Mouse (Mus musculus) limb, embryonic 14.5 days (tissue): ENCODE measurements around the gene Tifab. TPM values are rescaled to one million over a fixed set of nuclear protein-coding genes. Genes with fewer than 3 reads are reported as not detected.
A peak's percentile ranks its signal among the peaks of the same experiment; 100 is the strongest.

ENCODE experiments used
- ATAC-seq: fragments of 200-750 bp; cut with Nextera tagmentation; 2 replicates; pipeline ENCODE4 v1.8.0; 2017; ENCODE audit warnings: low read depth, moderate number of reproducible peaks, moderate TSS enrichment; ENCODE audit not compliant: low FRiP score
- DNase-seq: peaks from one replicate; pipeline ENCODE4 v3.0.0-alpha.2; 2015; ENCODE audit warnings: low spot score
- H3K27ac ChIP-seq: fragments of 300-500 bp; sonication (generic); replicated peaks from 2 replicates; pipeline ENCODE4 v1.5.1; 2014; ENCODE audit warnings: low read depth, mild to moderate bottlenecking, low read length, moderate library complexity, mixed read lengths
- H3K27me3 ChIP-seq: fragments of 300-500 bp; sonication (generic); 2 replicates; pipeline ENCODE4 v1.6.1; 2014; ENCODE audit warnings: low read length, mixed read lengths; ENCODE audit not compliant: control insufficient read depth, insufficient read depth
- H3K36me3 ChIP-seq: fragments of 300-500 bp; sonication (generic); 2 replicates; pipeline ENCODE4 v1.6.1; 2014; ENCODE audit warnings: mild to moderate bottlenecking, low read length, moderate library complexity, mixed read lengths; ENCODE audit not compliant: control insufficient read depth, insufficient read depth
- H3K4me1 ChIP-seq: fragments of 300-500 bp; sonication (generic); 2 replicates; pipeline ENCODE4 v1.6.1; 2014; ENCODE audit warnings: antibody characterized with exemption, low read length, mixed read lengths; ENCODE audit not compliant: control insufficient read depth, insufficient read depth
- H3K4me2 ChIP-seq: fragments of 300-500 bp; sonication (generic); replicated peaks from 2 replicates; pipeline ENCODE4 v1.6.1; 2014; ENCODE audit warnings: low read depth, mild to moderate bottlenecking, low read length, moderate library complexity; ENCODE audit not compliant: severe bottlenecking
- H3K4me3 ChIP-seq: fragments of 300-500 bp; sonication (generic); replicated peaks from 2 replicates; pipeline ENCODE4 v1.5.1; 2014; ENCODE audit warnings: low read length
- H3K9ac ChIP-seq: fragments of 300-500 bp; sonication (generic); 2 replicates; pipeline ENCODE4 v1.6.1; 2014; ENCODE audit warnings: mild to moderate bottlenecking, low read depth, low read length, moderate library complexity; ENCODE audit not compliant: severe bottlenecking
- H3K9me3 ChIP-seq: fragments of 300-500 bp; sonication (generic); 2 replicates; pipeline ENCODE4 v1.6.1; 2016; ENCODE audit warnings: low read length; ENCODE audit not compliant: control insufficient read depth
- POLR2A ChIP-seq: fragments of 200-500 bp; IDR thresholded peaks from 2 replicates; pipeline ENCODE4 v1.8.0; 2012; ENCODE audit warnings: inconsistent platforms, mild to moderate bottlenecking, moderate library complexity, borderline replicate concordance; ENCODE audit not compliant: insufficient read depth, insufficient read length; ENCODE audit errors: extremely low read depth
- WGBS: fragments of 180-500 bp; shearing (Covaris S2); extraction: QIAGEN DNeasy Blood & Tissue Kit; methylation state at CpG from one replicate; pipeline ENCODE4 v1.1.7; 2014; 5-methylcytosine and 5-hydroxymethylcytosine counted together
- polyA plus RNA-seq, 2 experiments: library from polyadenylated mRNA; depleted of rRNA in 1 of 2; stranded (reverse) in 1 of 2; unstranded in 1 of 2; fragments of >200 nt; fragmentation: Nextera tagmentation in 1 of 2; extraction: Ambion mirVana in 1 of 2; gene quantifications; 2 replicates each; pipeline versions ENCODE4 v1.2.1 to v1.2.3; 2012 to 2014

The Tifab gene
- polyA plus RNA-seq, 2 experiments: 1.1 to 2.0 TPM

GRCm38 (mm10) chr13:56164372-56164771 lies 14.3 kb downstream of the Tifab start:
- Histone ChIP-seq H3K9me3 (no peaks in the 10 kb centered on the region), H3K27me3 (no peaks in the 10 kb centered on the region), H3K36me3 (no peaks in the 10 kb centered on the region), H3K27ac (peak overlapping the region; percentile 86), H3K9ac (no peak overlapping the region), H3K4me3 (no peak overlapping the region), H3K4me2 (peak overlapping the region; percentile 13; the same call in 1 of the 2 replicates), H3K4me1 (peaks cover 77% of the 10 kb centered on the region)
- DNase-seq (peak; percentile 4), ATAC-seq (no peak)
- 20% methylated on average over 3 of the region's 3 CpGs for WGBS
- no peak for TF ChIP-seq POLR2A

- Histone ChIP-seq H3K27ac (peak overlapping the region; percentile 86), H3K27me3 (no peaks in the 10 kb centered on the region), H3K36me3 (no peaks in the 10 kb centered on the region), H3K4me1 (peaks cover 78% of the 10 kb centered on the region), H3K4me3 (no peak overlapping the region), H3K9me3 (no peaks in the 10 kb centered on the region), H3K4me2 (peak overlapping the region; percentile 13; the same call in 1 of the 2 replicates), H3K9ac (no peak overlapping the region)
- WGBS: 24% methylated on average over 6 of the region's 6 CpGs
- ATAC-seq (peak; percentile 57), DNase-seq (peak; percentile 92)
- no peak for TF ChIP-seq POLR2A
Measured at GRCm38 (mm10) chr13:56163751-56164150, 14.9 kb downstream of the Tifab start.

- no peaks in the 10 kb centered on the region for H3K36me3 ChIP-seq
- no peak for ATAC-seq
- H3K4me1 ChIP-seq: peaks cover 73% of the 10 kb centered on the region
- no peak for DNase-seq
- WGBS: 58% methylated on average over 6 of the region's 6 CpGs
- no peaks in the 10 kb centered on the region for H3K27me3 ChIP-seq
- no peak overlapping the region for H3K4me3 ChIP-seq
- no peak for TF ChIP-seq POLR2A
- no peak overlapping the region for H3K9ac ChIP-seq
- H3K27ac ChIP-seq: peak overlapping the region; percentile 86
- no peak overlapping the region for H3K4me2 ChIP-seq
- H3K9me3 ChIP-seq: no peaks in the 10 kb centered on the region
Measured at GRCm38 (mm10) chr13:56162859-56163258, 15.8 kb downstream of the Tifab start.

- H3K36me3 ChIP-seq: no peaks in the 10 kb centered on the region
- DNase-seq (no peak), ATAC-seq (no peak)
- no peaks in the 10 kb centered on the region for H3K27me3 ChIP-seq
- H3K9me3 ChIP-seq: no peaks in the 10 kb centered on the region
- peak overlapping the region; percentile 18; the same call in 1 of the 2 replicates for H3K4me2 ChIP-seq
- peak overlapping the region; percentile 6 for H3K27ac ChIP-seq
- H3K4me3 ChIP-seq: no peak overlapping the region
- no peak for TF ChIP-seq POLR2A
- H3K9ac ChIP-seq: 0 out of 2 replicates have a peak overlapping the region, but pooled peaks have one; percentile 3
- H3K4me1 ChIP-seq: peaks cover 70% of the 10 kb centered on the region
- 4% methylated on average over 17 of the region's 17 CpGs for WGBS
Measured at GRCm38 (mm10) chr13:56159614-56160363, 18.9 kb downstream of the Tifab start.

GRCm38 (mm10) chr13:56159016-56159601 lies 19.6 kb downstream of the Tifab start:
- Histone ChIP-seq H3K4me2 (no peak overlapping the region), H3K27ac (peak overlapping the region; percentile 6; the same call in 1 of the 2 replicates), H3K36me3 (no peaks in the 10 kb centered on the region), H3K4me1 (peaks cover 67% of the 10 kb centered on the region), H3K9me3 (no peaks in the 10 kb centered on the region), H3K9ac (no peak overlapping the region), H3K4me3 (no peak overlapping the region), H3K27me3 (no peaks in the 10 kb centered on the region)
- DNase-seq: no peak
- WGBS: 15% methylated on average over 14 of the region's 14 CpGs
- no peak for TF ChIP-seq POLR2A
- no peak for ATAC-seq
